Mouse (Mus musculus): ENCODE results near the gene Napa.

Gene Napa

DNA sequence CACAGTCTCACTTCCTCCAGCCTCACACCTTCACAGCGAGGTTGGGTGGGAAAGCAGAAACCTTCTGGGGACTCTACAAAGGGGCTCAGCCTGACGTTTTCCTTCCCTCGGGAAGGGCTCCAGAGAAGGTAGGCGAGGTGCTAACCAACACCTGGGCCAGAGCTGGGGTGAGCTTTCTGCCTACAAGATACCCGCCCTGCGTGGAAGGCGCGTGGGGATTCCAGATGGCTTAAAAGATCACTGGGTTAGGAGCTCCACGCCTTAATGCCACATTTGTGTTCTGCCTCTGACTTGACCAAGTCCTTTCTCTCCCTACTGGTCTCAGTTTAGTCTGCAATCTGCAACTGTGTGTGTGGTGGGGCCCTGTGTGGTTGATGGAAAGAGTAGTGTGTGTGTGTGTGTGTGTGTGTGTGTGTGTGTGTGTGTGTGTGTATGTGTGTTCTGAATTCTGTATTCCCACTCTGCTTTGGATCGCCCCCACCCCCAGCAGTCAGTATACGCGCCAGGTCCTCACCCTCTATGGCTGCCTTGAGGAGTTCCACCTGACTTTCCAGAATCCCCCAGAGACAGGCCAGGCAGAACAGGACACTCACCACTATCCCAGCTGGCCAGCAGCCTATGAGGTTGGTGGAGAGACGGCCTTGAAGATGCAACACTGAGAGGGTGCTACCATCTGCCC is 32.8 kb downstream of the Napa start:
- no peak for DNase-seq (ENCODE audit: extremely low read depth, low read depth, low spot score)

DNA sequence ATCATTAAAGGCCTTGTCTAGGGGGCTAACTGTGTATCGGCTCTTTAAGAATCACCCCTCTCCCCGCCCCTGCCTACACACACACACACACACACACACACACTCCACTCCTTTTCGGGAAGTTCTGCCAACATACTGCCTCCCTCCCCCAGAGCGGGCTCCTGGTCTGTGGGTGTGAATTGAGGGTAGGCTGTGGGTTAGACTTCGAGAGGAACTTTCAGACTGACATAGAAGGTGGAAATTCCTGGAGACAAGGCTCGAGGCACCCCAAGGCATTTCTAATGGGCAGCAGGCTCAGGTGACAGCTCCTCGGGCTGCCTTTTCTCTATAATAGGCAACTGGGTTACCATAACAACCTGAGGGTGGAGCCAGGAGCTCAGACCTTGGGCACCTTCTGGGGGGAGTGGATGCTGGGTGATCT is 33.9 kb downstream of the Napa start:
- DNase-seq (ENCODE audit: extremely low read depth, low read depth, low spot score): no peak

DNA sequence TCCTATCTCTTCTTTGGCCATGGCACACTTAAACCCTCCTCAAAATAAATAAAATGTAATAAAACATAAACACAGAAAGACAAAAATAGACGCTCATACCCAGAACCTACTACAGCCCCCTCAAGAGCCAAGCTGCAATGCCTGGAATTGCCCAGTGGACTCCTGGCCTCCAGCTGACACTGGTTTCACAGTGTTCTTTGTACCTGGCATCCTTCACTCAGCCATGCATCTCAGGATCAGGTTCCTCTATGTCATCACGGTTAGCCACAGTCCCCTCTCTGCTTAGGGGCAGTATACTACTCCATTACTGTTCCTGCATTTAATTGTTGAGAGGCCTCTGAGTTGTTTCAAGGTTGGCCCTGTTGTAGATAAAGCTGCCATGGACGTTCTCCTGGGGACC is 34.7 kb downstream of the Napa start:
- no peak for DNase-seq (ENCODE audit: extremely low read depth, low read depth, low spot score)

DNA sequence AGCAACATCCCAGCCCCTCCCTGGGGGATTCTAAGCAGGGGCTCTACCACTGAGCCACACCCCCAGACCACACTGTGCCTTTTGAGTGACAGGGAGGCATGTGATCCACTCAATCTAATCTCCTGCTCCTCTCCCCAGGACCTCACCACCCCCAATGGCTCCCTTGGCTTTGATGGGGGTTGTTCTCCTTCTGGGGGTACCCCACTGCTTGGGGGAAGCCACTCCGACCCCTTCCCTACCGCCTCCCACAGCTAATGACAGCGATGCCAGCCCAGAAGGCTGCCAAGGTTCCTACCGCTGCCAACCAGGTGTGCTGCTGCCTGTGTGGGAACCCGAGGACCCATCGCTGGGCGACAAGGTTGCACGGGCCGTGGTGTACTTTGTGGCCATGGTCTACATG is 35.4 kb downstream of the Napa start:
- no peak for DNase-seq (ENCODE audit: extremely low read depth, low read depth, low spot score)

DNA sequence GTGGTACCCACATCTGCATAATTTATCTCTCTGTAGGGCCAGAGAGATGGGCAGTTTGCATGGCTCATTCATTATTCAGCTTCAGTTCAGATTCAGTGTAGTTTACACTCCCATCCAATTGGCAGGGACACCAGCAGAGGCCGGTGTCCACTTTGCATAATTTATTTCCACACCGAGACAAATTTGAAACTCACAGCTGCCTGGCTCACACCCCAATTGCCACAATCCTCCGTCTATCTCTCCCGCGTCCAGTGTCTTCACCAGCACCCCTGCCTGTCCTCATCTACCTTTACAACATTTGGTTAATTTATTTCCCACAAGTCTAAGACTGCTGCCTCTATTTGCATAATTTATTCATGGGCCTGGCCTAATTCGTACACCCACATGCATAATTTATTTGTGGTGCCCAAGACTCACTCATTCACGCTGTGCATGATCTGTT is 36.7 kb downstream of the Napa start:
- DNase-seq (ENCODE audit: extremely low read depth, low read depth, low spot score): no peak

DNA sequence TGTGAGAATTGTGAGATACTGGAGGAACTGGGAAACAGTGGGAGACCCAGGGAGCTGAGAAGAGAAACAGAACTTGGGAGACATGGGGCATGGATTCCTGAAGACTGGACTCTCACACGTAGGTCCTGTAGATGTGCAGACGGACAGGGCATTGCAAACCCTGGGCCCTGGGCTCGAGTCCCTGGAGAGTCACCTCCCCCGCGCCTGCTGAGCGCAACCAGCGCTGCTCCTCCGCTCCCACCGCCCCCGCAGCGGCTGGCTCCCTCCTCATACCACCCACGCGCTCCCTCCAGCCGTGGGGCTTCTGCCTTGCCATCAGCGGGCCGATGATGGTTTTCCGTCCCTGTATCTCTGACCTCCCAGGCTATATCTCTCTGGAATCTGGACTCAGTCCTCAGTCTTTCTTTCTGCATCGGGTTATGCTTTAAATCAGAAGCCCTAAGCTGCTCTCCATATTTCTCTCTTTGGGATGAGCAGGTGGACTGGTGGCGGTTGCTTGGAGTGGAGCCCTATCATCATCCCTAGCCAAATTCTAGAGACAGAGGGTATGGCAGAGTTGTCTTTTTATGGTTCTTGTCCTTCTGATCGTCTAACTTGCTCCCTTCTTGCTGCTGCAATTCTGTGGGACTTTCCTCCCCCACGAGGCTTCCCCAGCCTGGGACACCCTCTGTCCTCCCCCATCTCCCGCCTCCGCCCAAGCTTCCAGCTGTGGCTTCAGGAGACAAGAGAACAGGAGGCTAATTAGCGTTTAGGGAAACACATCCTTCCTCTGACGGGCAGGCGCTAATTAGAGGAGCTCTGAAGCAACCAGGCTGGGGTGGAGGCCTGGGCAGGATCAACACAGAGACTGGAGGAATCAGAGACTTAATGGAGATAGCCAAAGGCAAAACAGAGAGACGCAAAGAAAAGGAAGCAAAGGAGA is 48.5 kb downstream of the Napa start:
- no peak for DNase-seq (ENCODE audit: extremely low read depth, low read depth, low spot score)

DNA sequence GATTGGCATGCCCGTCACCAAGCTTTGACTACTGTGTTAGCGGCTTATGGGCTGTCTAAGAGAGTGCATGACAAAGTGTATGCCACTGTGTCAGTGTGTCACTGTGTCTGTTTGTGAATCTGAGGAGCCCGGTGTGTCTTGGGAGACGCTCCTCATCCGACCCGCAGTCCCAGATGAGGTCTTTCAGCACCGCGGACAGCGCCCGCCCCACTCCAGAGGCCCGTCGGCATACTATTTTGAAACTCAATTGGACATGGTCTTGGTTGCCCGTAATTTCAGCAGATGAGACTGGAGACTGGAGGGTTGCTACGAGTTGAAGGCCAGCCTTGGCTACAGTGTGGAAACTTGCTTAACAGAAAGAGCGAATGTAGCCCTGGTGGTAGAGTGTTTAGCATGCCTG is 49.4 kb downstream of the Napa start:
- no peak for DNase-seq (ENCODE audit: extremely low read depth, low read depth, low spot score)

DNA sequence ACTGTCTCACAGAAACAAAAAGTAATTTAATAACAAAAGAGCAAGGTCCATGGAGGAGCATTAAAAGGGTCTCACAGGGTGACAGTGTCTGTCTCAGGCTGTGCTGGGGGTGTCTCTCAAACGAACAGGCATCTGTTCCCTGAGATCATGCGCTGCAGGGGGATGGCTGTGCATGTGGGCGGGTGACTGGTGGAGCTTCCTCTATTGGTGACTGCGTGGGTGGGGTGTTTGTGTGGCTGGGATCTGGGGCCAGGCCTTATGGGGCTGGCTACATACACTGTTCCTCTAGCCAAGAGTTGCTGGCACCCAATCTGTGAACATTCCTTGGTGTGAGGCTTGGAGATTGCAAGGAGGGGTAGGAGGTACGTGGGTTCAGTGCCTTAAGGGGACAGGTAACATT is 51.0 kb downstream of the Napa start:
- peak; percentile 18 for DNase-seq (ENCODE audit: extremely low read depth, low read depth, low spot score)

DNA sequence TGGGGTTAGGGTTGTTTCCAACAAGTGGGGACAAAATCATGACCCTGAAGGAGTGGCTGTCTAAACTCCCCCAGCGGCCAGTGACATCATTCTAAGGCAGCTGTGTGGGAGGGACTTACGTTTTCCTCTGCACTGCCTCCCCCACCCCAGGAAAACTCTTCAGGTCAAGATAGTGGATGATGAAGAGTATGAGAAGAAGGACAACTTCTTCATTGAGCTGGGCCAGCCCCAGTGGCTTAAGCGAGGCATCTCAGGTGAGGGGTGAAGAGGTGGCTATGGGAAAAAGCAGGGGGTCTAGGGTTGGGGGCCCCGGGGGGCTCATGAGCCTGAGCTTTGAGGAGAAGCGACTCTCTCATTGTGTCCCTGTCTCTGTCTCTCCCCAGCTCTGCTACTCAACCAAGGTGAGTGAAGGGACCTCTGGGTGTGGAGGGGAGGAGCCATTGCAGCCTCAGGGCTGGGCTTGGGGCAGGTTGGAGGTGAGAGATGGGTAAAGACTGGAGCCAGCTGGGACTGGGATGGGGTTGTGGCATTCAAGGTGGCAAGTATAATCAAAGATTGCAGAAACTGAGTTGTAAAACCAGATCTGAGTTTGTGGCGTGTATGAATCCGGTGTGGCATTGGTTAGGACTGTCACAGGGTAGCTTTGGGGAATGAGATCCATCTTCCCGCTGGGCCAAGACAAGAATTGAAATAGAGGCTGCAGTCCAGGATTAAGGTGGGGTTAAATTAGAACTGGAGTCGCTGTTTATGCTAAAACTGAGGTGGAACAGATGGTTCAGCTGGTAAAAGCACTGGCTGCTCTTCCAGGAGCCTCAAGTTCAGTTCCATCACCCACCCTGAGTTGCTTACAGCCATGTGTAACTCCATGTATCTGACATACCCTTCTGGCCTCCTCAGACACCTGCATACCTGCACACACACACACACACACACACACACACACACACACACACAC is 52.2 kb downstream of the Napa start:
- DNase-seq (ENCODE audit: extremely low read depth, low read depth, low spot score): no peak

DNA sequence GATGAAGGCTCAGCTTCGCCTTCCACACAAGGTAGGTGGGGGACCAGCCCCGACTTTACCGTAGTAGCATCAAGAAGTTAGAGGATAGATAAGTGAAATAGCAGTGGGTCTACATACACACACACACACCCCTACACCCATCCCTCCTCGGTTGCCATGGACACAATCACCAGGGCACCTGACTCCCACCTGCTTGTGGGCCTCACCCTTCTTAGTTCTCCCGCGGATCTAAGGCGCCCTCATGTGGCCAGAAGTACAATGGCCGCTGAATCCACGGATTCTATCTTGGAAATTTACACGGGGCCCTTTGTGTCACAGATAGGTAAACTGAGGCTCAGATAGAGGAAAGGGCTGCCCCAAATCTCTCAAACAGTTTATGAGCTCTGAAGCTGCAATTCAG is 55.3 kb downstream of the Napa start:
- DNase-seq (ENCODE audit: extremely low read depth, low read depth, low spot score): no peak

DNA sequence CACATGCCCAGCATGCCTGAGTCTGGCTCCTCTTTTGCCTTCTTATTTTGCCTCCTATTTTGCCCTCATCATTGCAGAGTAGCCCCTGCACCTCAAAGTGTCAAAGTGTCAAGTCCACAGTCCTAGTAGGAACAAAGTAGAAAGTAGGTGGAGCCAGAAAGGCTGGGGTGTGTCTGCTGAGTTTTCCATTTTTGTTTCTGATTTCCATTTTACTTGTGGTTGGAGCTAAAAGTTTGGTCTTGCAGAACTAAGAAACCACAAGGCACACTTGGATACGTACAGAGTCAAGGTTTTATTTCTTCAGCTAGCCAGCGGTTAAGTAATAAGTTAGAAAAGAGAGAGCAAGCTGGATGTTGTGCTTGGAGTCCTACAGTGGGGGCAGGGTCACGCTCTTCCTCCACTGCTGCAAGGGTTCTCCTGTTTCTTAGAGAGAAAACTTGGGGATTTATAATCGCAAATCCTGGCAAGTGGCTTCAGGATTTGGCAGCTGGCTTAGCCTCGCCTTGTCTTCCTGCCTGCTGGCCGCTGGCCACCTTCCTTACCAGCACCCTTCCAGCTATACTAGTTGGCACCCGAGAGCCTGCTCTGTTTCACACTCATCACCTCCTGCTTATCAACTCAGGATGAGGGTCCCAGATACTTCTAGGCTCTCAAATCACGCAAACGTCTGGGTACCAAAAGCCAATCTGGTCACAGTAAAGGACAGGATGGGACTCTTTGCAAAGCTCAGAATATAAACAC is 57.0 kb downstream of the Napa start:
- DNase-seq (ENCODE audit: extremely low read depth, low read depth, low spot score): peak; percentile 28

DNA sequence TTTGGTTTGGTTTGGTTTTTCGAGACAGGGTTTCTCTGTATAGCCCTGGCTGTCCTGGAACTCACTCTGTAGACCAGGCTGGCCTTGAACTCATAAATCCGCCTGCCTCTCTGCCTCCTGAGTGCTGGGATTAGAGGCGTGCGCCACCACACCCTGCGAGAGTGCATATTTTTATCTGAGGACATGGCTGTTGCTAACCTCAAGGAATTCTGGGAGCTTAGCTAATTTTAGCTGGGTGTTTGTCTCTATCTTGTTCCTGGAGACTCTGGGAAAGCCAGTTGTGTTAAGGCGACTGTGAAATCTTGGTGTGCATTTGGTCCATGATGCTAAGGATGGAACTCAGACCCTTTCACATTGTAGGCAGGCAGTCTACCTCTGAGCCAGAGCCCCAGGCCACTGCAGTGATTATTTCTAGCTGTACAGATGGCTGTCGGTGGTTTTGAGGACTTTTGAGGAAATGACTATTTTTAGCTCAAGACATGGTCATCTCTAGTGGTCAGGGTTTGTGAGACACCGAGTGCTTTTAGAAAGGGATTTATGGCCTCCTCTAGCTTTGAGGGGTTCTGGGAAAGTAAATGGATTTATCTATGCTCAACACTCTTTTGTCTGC is 58.0 kb downstream of the Napa start:
- DNase-seq (ENCODE audit: extremely low read depth, low read depth, low spot score): no peak

DNA sequence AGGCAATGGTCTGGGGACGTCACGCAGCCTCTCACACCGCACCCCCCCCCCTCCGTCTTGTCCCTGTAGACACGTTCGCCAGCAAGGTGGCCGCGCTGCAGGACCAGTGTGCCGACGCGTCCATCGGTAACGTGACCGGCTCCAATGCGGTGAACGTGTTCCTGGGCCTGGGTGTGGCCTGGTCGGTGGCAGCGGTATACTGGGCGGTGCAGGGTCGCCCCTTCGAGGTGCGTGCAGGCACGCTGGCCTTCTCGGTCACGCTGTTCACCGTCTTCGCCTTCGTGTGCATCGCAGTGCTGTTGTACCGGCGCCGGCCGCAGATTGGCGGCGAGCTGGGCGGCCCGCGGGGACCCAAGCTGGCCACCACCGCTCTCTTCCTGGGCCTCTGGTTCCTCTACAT is 60.5 kb downstream of the Napa start:
- no peak for DNase-seq (ENCODE audit: extremely low read depth, low read depth, low spot score)

DNA sequence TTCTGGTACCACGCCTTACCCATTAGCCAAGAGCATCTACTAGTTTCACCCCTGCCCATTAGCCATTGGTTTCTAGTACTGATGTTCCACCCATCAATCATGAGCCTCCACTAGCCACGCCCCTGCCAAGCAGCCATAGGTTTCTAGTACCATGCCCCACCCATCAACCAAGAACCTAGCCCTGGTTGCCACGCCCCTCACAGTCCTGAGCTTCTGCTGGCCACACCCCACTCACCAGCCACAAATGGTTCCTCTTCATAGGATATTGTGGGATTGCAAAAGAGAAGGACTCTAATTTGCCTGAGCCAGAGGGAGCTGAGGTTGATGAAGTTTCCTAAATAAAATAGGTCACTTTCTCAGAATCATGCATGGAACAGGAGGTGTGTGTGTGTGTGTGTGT is 62.4 kb downstream of the Napa start:
- DNase-seq (ENCODE audit: extremely low read depth, low read depth, low spot score): no peak

DNA sequence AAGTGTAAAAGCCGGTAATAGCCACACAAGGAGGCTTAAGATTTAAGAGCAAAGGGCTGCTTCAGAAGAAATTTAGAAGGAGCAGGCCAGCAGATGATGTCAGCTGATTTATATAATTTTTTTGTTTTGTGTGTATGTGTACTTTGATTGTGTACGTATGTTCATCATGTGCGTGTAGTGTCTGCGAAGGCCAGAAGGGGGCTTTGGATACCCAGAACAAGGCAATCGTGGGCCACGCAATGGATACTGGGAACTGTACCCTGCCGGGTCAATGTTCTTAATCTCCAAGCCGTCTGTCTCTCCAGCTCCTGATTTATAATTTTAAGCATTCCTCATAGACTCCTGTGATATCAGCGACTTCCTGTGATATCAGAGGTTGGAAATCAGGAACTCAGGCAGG is 63.0 kb downstream of the Napa start:
- DNase-seq (ENCODE audit: extremely low read depth, low read depth, low spot score): no peak

DNA sequence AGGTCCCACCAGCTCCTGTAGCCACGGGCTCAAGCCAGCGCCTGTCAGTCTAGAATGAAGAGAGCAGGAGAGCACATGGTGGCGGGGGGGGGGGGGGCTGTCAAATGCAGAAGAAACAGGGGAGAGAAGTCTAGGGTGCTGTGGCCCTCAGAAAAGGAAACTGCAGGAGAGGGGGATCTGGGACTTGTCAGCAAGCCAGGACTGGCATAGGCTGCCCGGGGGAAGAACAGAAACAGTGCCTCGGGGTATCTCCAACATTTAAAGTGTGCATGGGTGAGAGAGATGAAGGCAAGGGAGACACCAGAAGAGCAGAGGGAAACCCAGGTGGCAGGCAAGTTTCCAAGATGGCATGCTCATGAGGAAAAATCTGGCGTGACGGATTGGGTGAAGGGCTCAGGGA is 63.8 kb downstream of the Napa start:
- DNase-seq (ENCODE audit: extremely low read depth, low read depth, low spot score): no peak

All from fat pad, adult 2 months (tissue).